Mouse (Mus musculus) heart, postnatal 0 days (tissue): Measurements from ENCODE around the gene Colgalt1.

Experiments
- CTCF ChIP-seq: IDR thresholded peaks from 2 replicates; pipeline ENCODE4 v1.5.1; 2016; ENCODE audit warnings: antibody characterized with exemption, control low read depth, low read depth
- EP300 ChIP-seq: IDR thresholded peaks from 2 replicates; pipeline ENCODE4 v1.6.1; 2016; ENCODE audit warnings: antibody characterized with exemption, low read depth

DNA sequence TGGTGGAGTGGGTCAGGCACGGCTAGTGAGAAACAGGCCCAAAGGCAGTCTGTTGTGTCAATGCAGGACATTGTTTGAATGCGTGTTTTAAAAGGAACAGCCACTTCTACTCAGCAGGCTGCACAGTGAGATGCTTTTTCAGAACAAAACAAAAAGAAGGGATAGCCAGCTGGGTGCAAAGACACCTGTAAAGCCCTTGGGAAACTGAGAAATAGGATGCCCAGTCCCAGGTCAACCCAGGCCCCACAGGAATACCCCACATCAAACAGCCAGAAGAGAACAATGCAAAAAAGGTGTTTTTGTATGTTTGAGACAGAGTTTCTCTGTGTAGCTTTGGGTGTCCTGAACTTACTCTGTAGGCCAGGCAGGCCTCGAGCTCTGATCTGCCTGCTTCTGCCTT lies 22.0 kb upstream of the Colgalt1 start:
- TF ChIP-seq EP300 (no peak), CTCF (no peak)
